Mouse (Mus musculus) right cerebral cortex, postnatal 36 days (tissue): ENCODE results near the gene Cfap97d1.

Experiments
- DNase-seq, 2 experiments: peaks; one replicate each; pipeline ENCODE4 v3.0.0; 2022; ENCODE audit warnings: low spot score in 2 of 2, mixed read lengths in 1 of 2

The Cfap97d1 gene

GRCm38 (mm10) chr11:102036336-102036735 is 52.3 kb downstream of the Cfap97d1 start:
- DNase-seq, result no peak

- DNase-seq, result no peak
Measured at GRCm38 (mm10) chr11:102037789-102038188, 53.7 kb downstream of the Cfap97d1 start.

- DNase-seq, result no peak
Measured at GRCm38 (mm10) chr11:102039487-102040137, 55.5 kb downstream of the Cfap97d1 start.

GRCm38 (mm10) chr11:102040138-102040524 is 56.1 kb downstream of the Cfap97d1 start:
- DNase-seq, result no peak

- no peak for DNase-seq
Measured at GRCm38 (mm10) chr11:102040646-102041045, 56.6 kb downstream of the Cfap97d1 start.

GRCm38 (mm10) chr11:102041350-102041949 is 57.4 kb downstream of the Cfap97d1 start, which contains the start of gene Cd300lg:
Gene Cd300lg, plus strand, starts transcription at chr11:102041509.
- no peak for DNase-seq
